Mouse (Mus musculus): ENCODE data around the gene Txndc11. TPM values are rescaled to one million over a fixed set of nuclear protein-coding genes. Genes with fewer than 3 reads are reported as not detected.
"Not testable (repeated sequence)": the region's sequence is repeated elsewhere in the genome, so short reads cannot be mapped to it uniquely, and the experiment has no call there.

Txndc11 gene
- total RNA-seq (2014; fragmentation: Nextera tagmentation) = 52.8 and 71.7 TPM in 2 replicates
- 36.8 and 44.6 TPM in 2 replicates for total RNA-seq (2017)

GRCm38 (mm10) chr16:11134348-11135344 is at the start of gene Txndc11:
Gene Txndc11, minus strand, starts transcription at chr16:11134650.
- peak; percentile 86 for ATAC-seq (replicated peaks; ENCODE audit: poor library complexity, severe bottlenecking)

- no peak for ATAC-seq (replicated peaks; ENCODE audit: poor library complexity, severe bottlenecking)
Measured at GRCm38 (mm10) chr16:11177404-11177803, 43.0 kb upstream of the Txndc11 start.

DNA sequence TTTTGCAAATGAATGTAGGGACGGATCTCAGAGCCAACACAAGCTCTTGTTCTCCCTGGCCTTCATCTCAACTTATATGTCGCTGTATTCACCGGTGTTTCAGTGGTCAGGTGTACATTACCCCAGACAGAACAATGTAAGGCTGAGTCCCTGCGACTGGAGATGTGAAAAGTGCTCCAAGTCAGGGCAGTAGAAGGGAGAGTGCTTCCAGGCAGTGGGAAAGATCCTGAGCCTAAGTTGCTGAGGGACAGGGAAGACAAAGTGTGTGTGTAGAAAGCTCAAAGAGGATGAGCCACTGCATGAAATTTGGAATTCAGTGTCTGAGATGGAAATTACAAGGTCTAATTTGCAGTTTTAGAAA is 42.4 kb upstream of the Txndc11 start:
- no peak for ATAC-seq (replicated peaks; ENCODE audit: poor library complexity, severe bottlenecking)

DNA sequence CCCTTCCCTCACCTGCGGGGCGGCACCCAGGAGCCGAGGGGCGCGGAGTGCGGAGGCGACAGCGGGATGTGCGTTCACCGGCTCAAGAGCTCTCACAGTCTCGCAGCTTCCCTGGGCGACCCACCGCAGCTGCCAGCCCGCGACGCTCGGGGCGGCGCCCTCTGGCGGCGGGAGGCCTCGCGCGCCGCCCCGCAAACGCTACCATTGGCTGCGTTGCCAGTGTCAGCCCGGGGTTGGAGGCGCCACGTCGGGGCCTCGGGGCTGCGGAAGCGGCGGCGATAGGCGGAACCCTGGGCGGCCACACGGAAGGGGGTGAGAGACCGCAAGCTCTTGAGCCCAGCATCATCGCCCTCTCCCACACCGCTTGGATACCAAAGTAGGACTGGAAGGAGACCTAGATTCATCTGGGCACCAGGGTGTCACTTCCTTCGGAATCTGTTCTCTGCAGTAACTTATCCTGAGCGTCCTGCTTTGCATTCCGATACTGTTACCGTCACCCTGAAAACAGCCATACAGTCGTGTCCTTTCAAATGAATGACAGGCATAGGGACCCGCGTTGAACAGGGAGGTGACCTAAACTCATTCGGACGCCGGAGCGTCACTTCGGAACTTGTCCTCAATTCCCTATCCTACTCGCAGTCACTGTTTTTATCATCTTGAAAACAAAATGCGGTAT is 41.9 kb upstream of the Txndc11 start, which contains the start of gene Zc3h7a:
Gene Zc3h7a, minus strand, starts transcription at position 186 of the 676 bp plus-strand sequence.
- peak; percentile 80 for ATAC-seq (replicated peaks; ENCODE audit: poor library complexity, severe bottlenecking)

DNA sequence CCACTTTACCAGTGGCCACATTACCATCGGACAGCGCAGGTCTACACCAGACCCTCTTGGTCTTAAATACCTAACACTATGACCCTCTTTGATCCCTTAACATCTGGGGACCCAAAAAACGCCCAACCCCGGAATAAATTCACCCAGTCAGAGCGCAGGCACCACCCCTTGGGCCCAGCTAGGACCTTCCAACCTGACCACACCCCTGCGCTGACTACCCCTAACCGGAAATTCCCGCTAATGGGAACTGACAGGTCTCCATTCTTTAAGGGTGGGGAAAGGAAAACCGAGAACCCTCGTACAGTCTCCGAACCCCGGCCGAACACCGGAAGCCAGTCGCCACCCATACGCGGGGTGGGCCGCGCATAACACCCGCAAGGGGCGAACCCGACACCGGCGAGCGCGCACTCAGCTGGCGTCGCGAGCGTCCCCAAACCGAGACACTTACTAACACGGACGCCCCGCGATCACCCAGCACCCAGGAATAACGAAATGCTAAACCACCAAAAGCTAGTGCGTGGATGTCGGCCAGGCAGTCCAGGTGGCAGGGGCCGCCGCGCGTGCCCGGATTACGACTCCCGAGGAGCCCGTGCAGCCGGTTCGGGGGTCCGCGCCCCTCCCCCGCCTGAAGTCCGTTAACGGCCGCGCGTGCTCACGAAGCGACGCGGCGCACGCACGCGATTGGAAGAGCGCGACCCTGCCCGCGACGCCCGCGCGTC is 41.2 kb upstream of the Txndc11 start:
- ATAC-seq (replicated peaks; ENCODE audit: poor library complexity, severe bottlenecking) = peak; percentile 52

DNA sequence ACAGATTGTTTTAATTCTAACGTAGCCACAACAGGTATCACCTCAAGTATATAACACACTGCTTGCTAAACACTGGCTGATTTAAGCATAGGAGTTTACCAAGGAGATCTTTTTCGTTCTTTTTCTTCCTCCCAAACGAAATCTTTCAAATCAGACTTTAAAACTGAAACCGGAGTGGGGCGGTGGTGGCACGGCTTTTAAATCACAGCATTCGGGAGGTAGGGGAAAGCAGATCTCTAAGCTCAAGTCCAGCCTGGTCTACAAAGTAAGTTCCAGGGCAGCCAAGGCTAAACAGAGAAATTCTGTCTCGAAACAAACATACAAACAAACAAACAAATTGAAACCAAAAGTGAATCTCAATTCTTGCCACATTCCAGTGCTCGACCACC is 40.6 kb upstream of the Txndc11 start:
- no peak for ATAC-seq (replicated peaks; ENCODE audit: poor library complexity, severe bottlenecking)

- ATAC-seq (replicated peaks; ENCODE audit: poor library complexity, severe bottlenecking) = peak; percentile 17; the same call in 1 of the 2 replicates
Measured at GRCm38 (mm10) chr16:11174671-11175081, 40.2 kb upstream of the Txndc11 start.

- ATAC-seq (replicated peaks; ENCODE audit: poor library complexity, severe bottlenecking) = no peak
Measured at GRCm38 (mm10) chr16:11171679-11172078, 37.2 kb upstream of the Txndc11 start.

DNA sequence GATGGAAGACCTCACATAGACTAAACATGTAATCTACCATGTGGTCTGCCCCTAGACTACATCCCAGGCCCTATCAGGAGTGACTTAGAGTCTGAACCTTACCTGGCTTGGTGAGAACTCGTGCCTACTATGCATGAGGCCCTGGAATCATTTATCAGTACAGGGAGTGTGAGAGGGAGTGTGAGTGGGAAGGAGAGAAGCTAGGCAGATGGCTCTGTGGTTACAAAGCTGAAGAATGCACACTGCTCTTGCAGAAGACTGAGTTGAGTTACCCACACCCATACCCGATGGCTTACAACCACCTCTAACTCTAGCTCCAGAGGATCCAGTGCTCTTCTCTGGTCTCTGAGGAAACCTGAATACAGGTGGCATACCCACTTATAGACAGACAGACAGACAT is 32.0 kb upstream of the Txndc11 start:
- ATAC-seq (replicated peaks; ENCODE audit: poor library complexity, severe bottlenecking) = no peak

DNA sequence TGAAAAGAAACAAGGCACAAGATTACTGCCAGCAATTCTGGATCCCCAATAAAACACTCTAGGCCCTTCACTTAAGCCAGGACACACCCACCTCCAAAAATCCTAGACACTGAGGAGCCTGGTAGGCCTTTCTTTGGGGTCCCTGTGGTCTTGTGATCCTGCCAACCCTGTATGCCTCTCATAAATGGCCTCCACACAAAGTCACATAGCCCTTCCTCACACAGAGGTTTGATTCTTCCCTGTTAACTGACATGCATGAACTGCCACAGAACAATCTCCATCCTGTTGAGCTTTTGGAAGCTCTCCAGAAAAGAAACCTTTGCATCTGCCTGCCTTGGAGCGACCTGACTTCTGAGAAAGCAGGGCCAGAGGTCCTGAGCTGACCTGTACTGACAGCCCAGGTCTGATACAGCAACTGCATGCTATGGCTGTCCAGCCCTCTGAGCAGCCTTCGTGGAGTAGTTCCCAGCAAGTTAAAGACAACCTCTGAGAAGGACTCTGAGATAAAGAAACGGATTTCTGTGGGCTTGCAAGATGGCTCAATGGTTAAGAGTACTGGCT is 30.3 kb upstream of the Txndc11 start:
- ATAC-seq (replicated peaks; ENCODE audit: poor library complexity, severe bottlenecking) = no peak

GRCm38 (mm10) chr16:11157721-11158120 is 23.3 kb upstream of the Txndc11 start:
- not testable (repeated sequence) for ATAC-seq (replicated peaks; ENCODE audit: poor library complexity, severe bottlenecking)

DNA sequence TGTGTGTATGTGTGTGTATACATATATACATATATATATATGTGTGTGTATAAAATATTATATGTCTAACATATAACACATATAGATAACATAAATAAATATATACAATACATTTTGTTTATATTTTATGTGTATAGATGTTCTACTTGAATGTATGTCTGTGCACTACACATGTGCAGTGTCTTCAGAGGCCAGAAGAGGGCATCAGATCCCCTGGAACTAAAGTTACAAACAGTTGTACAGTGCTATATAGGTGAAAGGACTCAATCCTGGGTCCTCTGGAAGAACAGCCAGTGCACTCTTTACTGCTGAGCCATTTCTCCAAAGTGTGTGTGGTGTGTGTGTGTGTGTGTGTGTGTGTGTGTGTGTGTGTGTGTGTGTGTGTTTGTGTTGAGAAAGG is 20.1 kb upstream of the Txndc11 start:
- peak; percentile 33; the same call in 1 of the 2 replicates for ATAC-seq (replicated peaks; ENCODE audit: poor library complexity, severe bottlenecking)

DNA sequence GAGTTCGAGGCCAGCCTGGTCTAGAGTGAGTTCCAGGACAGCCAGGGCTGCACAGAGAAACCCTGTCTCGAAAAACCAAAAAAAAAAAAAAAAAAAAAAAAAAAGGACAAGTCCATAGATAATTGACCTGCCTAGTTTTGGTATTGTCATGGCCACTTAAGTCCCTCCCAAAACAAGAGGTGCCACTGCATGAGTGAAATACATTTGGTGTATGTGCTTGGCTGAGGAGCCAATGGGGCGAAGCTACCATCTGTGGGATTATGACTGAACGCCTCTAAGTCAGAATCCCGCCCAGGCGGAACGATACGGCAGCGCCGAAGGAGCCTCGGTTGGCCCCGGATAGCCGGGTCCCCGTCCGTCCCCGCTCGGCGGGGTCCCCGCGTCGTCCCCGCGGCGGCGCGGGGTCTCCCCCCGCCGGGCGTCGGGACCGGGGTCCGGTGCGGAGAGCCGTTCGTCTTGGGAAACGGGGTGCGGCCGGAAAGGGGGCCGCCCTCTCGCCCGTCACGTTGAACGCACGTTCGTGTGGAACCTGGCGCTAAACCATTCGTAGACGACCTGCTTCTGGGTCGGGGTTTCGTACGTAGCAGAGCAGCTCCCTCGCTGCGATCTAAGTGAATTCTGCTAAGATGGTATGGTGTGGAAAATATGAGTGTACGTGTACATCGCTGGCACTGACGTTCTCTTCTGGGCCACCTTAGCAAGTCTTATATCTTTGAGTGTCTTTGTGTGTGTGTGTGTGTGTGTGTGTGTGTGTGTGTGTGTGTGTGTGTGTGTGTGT is 9.4 kb upstream of the Txndc11 start:
- not testable (repeated sequence) for ATAC-seq (replicated peaks; ENCODE audit: poor library complexity, severe bottlenecking)

DNA sequence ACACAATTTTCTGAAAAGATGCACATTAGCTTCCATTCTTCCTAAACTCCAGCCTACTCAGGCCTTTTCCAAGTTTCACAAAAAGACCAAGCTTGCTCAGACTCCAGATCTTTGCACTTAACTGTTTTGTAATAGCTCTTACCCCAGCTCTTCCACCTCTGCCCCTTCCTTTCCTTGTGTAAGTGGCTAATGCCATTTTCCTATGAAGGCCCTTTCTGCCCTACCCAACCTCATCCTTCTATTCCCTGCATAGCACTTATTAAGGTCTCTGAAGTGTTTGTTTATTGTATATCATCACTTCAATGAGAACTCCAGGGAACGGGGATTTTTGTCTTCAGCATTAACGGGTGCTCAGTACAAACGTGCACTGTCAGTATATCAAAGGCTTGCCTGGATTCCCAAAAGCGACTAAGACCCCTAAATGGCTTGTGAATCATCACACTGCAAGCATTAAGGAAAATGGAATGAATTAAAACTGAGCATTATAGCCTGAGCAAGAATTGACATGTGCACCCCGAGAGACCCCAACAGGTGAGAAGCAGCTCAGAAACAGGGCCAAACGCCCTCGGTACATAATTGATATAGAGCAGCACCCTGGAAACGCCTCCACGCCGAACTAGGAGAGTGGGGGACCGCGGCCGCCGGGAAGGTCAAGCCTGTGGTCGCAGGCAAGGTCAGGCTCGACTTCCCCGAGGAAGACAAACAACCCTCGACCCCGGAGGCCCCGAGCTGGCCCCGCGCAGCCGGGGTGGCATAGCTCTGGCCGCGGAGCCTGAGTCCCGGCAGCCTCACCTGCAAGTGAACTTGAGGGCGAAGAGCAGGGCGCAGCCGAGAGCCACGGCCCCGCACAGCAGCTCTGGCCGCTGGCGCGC is 738 bp downstream of the Txndc11 start:
- peak; percentile 5; the same call in 1 of the 2 replicates for ATAC-seq (replicated peaks; ENCODE audit: poor library complexity, severe bottlenecking)

- no peak for ATAC-seq (replicated peaks; ENCODE audit: poor library complexity, severe bottlenecking)
Measured at GRCm38 (mm10) chr16:11132839-11133238, 1.6 kb downstream of the Txndc11 start.

DNA sequence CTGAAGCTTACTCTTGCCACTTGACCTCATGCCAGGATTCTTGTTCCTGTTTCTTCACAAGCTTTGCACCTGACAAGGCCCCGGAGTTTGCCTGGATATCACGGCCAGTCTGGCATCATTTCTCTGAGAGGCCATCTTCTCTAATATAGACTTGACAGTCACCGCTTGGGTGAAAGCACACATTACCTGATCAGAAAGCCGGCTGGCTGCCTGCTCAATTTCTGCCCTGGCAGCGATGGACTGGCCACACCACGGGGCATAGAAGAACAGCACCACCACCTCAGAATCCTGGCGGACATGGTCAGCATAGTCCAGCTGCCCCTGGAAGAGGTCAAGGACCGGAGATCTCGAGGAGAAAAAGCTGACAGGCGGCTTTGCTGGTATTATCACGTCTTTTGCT is 6.1 kb downstream of the Txndc11 start:
- ATAC-seq (replicated peaks; ENCODE audit: poor library complexity, severe bottlenecking) = no peak

GRCm38 (mm10) chr16:11125371-11125770 is 9.1 kb downstream of the Txndc11 start:
- ATAC-seq (replicated peaks; ENCODE audit: poor library complexity, severe bottlenecking) = no peak

DNA sequence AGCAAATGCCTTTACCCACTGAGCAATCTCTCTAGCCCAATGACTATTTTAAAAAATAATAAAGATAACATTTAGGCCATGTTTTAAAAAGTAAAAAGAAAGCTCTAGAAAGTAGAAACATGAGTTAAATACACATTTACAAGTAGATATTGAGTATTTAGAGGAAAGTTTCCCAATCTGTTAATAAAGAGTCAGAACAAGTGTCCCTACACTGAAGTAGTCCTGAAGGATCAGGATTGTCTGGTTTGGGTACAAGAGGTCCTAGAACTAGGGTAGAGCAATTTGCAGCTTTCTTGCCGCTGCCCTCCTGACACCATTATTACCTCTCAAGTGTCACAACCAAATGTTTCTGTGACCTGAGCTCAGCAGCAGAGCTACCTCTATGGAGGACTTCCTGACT is 10.3 kb downstream of the Txndc11 start:
- ATAC-seq (replicated peaks; ENCODE audit: poor library complexity, severe bottlenecking) = no peak

Measured in granulocyte monocyte progenitor cell, adult 5-6 weeks (primary cell).